Mouse (Mus musculus) T-cell, adult 66 days (primary cell): ENCODE data around the gene Lce1d. TPM values are rescaled to one million over a fixed set of nuclear protein-coding genes. Genes with fewer than 3 reads are reported as not detected.

Experiments used
- total RNA-seq, 2 experiments: library from RNA; stranded (reverse); gene quantifications; 3 replicates in 1 of 2; 4 replicates in 1 of 2; pipeline ENCODE4 v1.2.4; 2023

Lce1d gene
- not detected for total RNA-seq

GRCm38 (mm10) chr3:92687110-92687509, at the start of gene Lce1d:
Gene Lce1d (minus strand): TSS chr3:92687210.

DNA sequence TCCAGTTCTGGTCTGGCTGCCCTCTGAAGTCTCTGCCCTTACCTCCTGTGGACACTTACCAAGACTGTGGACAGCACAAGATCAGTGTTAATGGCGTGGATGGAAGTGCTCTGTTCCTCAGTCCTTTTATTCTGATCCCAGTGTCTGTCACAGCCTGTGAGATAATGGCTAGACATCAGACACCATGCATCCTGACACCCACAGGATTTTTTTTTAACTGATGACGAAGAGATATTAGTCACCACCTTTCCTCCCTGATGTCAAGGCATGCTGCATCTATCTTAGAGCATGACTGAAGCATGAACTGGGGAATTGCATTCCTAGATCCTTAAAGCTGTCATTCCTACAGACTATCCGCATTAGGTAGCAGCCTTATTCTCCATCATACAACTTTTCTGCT, 33.2 kb upstream of the Lce1d start, which contains the start of gene Lce1f:
Gene Lce1f (minus strand): TSS at position 101 of the 400 bp plus-strand sequence.

DNA sequence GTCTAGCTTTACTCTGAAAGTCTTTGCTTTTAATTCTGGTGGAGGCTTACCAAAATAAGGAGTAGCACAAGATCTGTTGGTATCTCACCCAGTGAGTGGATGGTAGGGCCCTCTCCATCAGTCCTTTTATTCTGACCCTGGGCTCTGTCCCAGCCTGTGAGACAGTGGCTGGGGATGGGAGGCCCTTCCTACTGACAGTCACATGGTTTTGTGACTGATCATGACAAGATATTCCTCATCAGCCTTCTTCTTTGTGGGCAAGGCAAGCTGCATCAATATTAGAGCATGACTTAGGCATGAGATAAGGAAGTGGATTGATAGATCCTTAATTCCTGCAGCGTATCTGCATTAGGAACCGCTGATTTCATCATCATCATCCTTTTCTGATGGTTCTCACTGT, 22.0 kb upstream of the Lce1d start, which contains the start of gene Lce1e:
Gene Lce1e (minus strand): TSS at position 101 of the 400 bp plus-strand sequence.

DNA sequence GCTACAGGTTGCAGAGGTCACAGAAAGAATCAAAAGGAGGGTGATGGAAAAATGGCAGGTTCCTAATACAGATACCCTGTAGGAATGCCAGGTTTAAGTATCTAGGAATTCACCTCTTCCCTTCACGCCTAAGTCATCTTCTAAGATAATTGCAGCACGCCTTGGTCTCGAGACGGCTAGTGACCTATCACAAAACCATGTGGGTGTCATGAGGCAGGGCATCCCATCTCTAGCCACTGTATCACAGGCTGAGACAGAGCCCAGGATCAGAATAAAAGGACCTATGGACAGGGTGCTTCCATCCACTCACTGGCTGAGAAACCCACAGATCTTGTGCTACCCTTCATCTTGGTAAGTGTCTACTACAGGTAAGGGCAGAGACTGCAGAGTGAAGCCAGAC, 8.1 kb downstream of the Lce1d start, which contains the start of gene Lce1c:
Gene Lce1c (plus strand): TSS at position 301 of the 400 bp plus-strand sequence.

GRCm38 (mm10) chr3:92670215-92670614, 16.8 kb downstream of the Lce1d start, which contains the start of gene Lce1a2:
Gene Lce1a2 (minus strand): TSS chr3:92670315.

DNA sequence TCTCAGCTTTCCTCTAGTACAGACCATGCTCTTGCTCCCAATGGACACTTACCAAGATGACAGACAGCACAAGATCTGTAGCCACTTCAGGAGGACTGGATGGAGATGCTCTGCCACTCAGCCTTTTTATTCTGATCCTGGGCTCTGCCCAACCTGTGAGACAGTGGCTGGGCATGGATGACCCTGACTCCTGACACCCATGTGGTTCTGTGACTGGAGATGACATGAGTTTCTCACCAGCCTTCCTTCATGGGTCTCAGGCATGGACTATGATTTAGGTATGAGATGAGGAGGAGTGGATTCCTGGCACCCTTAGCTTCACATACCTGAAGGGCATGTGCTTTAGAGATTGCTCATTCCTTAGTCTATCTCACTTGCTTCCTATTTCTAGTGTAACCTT, 30.2 kb downstream of the Lce1d start, which contains the start of gene Lce1b:
Gene Lce1b (minus strand): TSS at position 101 of the 400 bp plus-strand sequence.

DNA sequence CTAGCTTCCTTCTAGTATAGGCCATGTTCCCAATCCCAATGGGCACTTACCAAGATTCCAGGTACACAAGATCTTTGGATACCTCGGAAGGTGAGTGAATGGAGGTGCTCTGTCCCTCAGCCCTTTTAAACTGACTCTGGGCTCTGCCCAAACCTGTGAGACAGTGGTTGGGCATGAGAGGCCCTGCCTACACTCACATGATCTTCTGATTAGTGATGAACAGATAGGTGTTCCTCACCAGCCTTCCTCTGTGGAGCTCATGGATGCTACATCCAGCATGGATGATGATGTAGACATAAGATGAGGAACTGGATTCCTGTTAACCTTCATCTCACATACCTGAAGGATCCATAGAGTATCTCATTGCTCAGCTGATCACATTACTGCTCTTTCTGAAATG, 38.8 kb downstream of the Lce1d start, which contains the start of gene Lce1a1:
Gene Lce1a1 (minus strand): TSS at position 101 of the 400 bp plus-strand sequence.

Other genes starting within 250 kb of the Lce1d start
- not detected for gene Sprr1b, start 248.4 kb downstream of the Lce1d start, total RNA-seq
- not detected for gene Sprr3, start 228.5 kb downstream of the Lce1d start, total RNA-seq
- gene Sprr1a, start 201.3 kb downstream of the Lce1d start, total RNA-seq = not detected
- gene Sprr4, start 186.7 kb downstream of the Lce1d start, total RNA-seq = not detected
- gene 2310046K23Rik, start 152.7 kb downstream of the Lce1d start, total RNA-seq = not detected
- gene Ivl, start 113.5 kb downstream of the Lce1d start, total RNA-seq = not detected
- not detected for gene Smcp, start 98.2 kb downstream of the Lce1d start, total RNA-seq
- not detected for gene 2210017I01Rik, start 79.7 kb downstream of the Lce1d start, total RNA-seq
- gene Lce6a, start 65.5 kb downstream of the Lce1d start, total RNA-seq = not detected
- gene Lce1a1, start 38.9 kb downstream of the Lce1d start, total RNA-seq = not detected
- gene Lce1b, start 30.3 kb downstream of the Lce1d start, total RNA-seq = not detected
- gene Lce1a2, start 16.9 kb downstream of the Lce1d start, total RNA-seq = not detected
- not detected for gene Lce1c, start 8.0 kb downstream of the Lce1d start, total RNA-seq
- not detected for gene Lce1e, start 21.9 kb upstream of the Lce1d start, total RNA-seq
- not detected for gene Lce1f, start 33.1 kb upstream of the Lce1d start, total RNA-seq
- not detected for gene Gm38119, start 51.9 kb upstream of the Lce1d start, total RNA-seq
- not detected for gene Lce1g, start 65.1 kb upstream of the Lce1d start, total RNA-seq
- not detected for gene Lce1h, start 77.9 kb upstream of the Lce1d start, total RNA-seq
- gene Lce1i, start 91.7 kb upstream of the Lce1d start, total RNA-seq = not detected
- not detected for gene Lce1j, start 103.3 kb upstream of the Lce1d start, total RNA-seq
- not detected for gene Lce1k, start 120.7 kb upstream of the Lce1d start, total RNA-seq
- gene Kprp, start 140.0 kb upstream of the Lce1d start, total RNA-seq = not detected
- not detected for gene Lce1l, start 164.1 kb upstream of the Lce1d start, total RNA-seq
- not detected for gene 2310050C09Rik, start 183.0 kb upstream of the Lce1d start, total RNA-seq
- gene Lce3a, start 239.0 kb upstream of the Lce1d start, total RNA-seq = not detected
- not detected for gene Lce3b, start 245.8 kb upstream of the Lce1d start, total RNA-seq